Mouse (Mus musculus) ES-CJ7 (cell line): ENCODE results near the gene Cdt1.
A peak's percentile ranks its signal among the peaks of the same experiment; 100 is the strongest.

Source experiments
- DNase-seq: peaks from one replicate; pipeline ENCODE4 v3.0.0; 2011; ENCODE audit warnings: low read depth, low spot score

Cdt1 gene

GRCm38 (mm10) chr8:122574264-122574663 lies 6.4 kb downstream of the Cdt1 start:
- DNase-seq: no peak

GRCm38 (mm10) chr8:122574667-122575251 lies 6.9 kb downstream of the Cdt1 start:
- peak; percentile 50 for DNase-seq

- peak; percentile 73 for DNase-seq
Observed at GRCm38 (mm10) chr8:122575286-122575685, 7.5 kb downstream of the Cdt1 start.

- no peak for DNase-seq
Observed at GRCm38 (mm10) chr8:122575735-122576647, 8.2 kb downstream of the Cdt1 start.

- DNase-seq: peak; percentile 97
Observed at GRCm38 (mm10) chr8:122576648-122577022, 8.8 kb downstream of the Cdt1 start, which contains the start of gene Aprt. TSS of gene Aprt (minus strand) at chr8:122576909.

GRCm38 (mm10) chr8:122577116-122577515 lies 9.3 kb downstream of the Cdt1 start:
- peak; percentile 56 for DNase-seq

GRCm38 (mm10) chr8:122579196-122579595 lies 11.4 kb downstream of the Cdt1 start:
- DNase-seq: peak; percentile 63

GRCm38 (mm10) chr8:122580926-122581325 lies 13.1 kb downstream of the Cdt1 start:
- peak; percentile 33 for DNase-seq

- DNase-seq: no peak
Observed at GRCm38 (mm10) chr8:122584981-122585380, 17.2 kb downstream of the Cdt1 start.

GRCm38 (mm10) chr8:122585411-122585891 lies 17.6 kb downstream of the Cdt1 start:
- DNase-seq: no peak

GRCm38 (mm10) chr8:122586171-122586570 lies 18.4 kb downstream of the Cdt1 start:
- no peak for DNase-seq

- DNase-seq: no peak
Observed at GRCm38 (mm10) chr8:122586749-122587148, 18.9 kb downstream of the Cdt1 start.

- DNase-seq: no peak
Observed at GRCm38 (mm10) chr8:122593240-122593639, 25.4 kb downstream of the Cdt1 start.

- DNase-seq: no peak
Observed at GRCm38 (mm10) chr8:122593783-122594507, 26.1 kb downstream of the Cdt1 start.

- DNase-seq: no peak
Observed at GRCm38 (mm10) chr8:122596031-122596430, 28.2 kb downstream of the Cdt1 start.

- DNase-seq: no peak
Observed at GRCm38 (mm10) chr8:122600666-122601065, 32.9 kb downstream of the Cdt1 start.

GRCm38 (mm10) chr8:122604640-122605039 lies 36.8 kb downstream of the Cdt1 start:
- no peak for DNase-seq

- no peak for DNase-seq
Observed at GRCm38 (mm10) chr8:122605367-122605766, 37.6 kb downstream of the Cdt1 start.

GRCm38 (mm10) chr8:122606810-122607209 lies 39.0 kb downstream of the Cdt1 start:
- no peak for DNase-seq

GRCm38 (mm10) chr8:122610209-122610608 lies 42.4 kb downstream of the Cdt1 start:
- DNase-seq: no peak

GRCm38 (mm10) chr8:122610612-122611277 lies 42.9 kb downstream of the Cdt1 start:
- DNase-seq: peak; percentile 29
